Mouse (Mus musculus): ENCODE data around the gene Camk2g.

GRCm38 (mm10) chr14:20764942-20765341 is 28.9 kb downstream of the Camk2g start:
- TF ChIP-seq POLR2A (IDR thresholded peaks at IDR 0.05; ENCODE audit: insufficient read length, low read depth) (no peak), MYOG (IDR thresholded peaks at IDR 0.05; ENCODE audit: control insufficient read depth in 1 of 3, insufficient read depth in 1 of 3, insufficient read length in 2 of 3, low read depth in 2 of 3) (no peak), MYOD1 (IDR thresholded peaks at IDR 0.05; ENCODE audit: control insufficient read depth in 1 of 3, insufficient read length in 2 of 3, low read depth in 2 of 3) (no peak), TCF12 (IDR thresholded peaks at IDR 0.05; ENCODE audit: insufficient read depth, poor library complexity, severe bottlenecking) (no peak), E2F4 (IDR thresholded peaks at IDR 0.05; ENCODE audit: insufficient read depth) (no peak), TCF3 (IDR thresholded peaks at IDR 0.05; ENCODE audit: insufficient read length, low read depth) (no peak), MAX (IDR thresholded peaks at IDR 0.05; ENCODE audit: low read depth) (no peak), USF1 (IDR thresholded peaks at IDR 0.05; ENCODE audit: low read depth) (no peak)

Data from myocyte (in vitro differentiated cells).